Mouse (Mus musculus): ENCODE measurements at regions not wholly inside any gene's neighbourhood (a gene's known extent, or its start where the extent isn't known, plus 50 kb on each side); places are given as distances from the start of the nearest gene placed in this dataset.
A peak's percentile ranks its signal among the peaks of the same experiment; 100 is the strongest.

GRCm38 (mm10) chr1:13800460-13800859, 2292.7 kb downstream of the 4930444P10Rik start:
- TF ChIP-seq POLR2A (IDR thresholded peaks at IDR 0.05; ENCODE audit: borderline replicate concordance, insufficient read depth, low read length): no peak
- no peak for TF ChIP-seq CTCF (IDR thresholded peaks at IDR 0.05; ENCODE audit: borderline replicate concordance, insufficient read depth, low read depth, low read length)
- Histone ChIP-seq H3K27me3 (ENCODE audit: control insufficient read depth, insufficient read depth, low read length) (no peaks in the 10 kb centered on the region), H3K27ac (ENCODE audit: insufficient read depth, low read length) (no peak overlapping the region), H3K4me3 (replicated peaks; ENCODE audit: insufficient read depth, low read depth, low read length) (no peak overlapping the region), H3K4me1 (ENCODE audit: control insufficient read depth, insufficient read depth, low read length) (no peaks in the 10 kb centered on the region)
- DNase-seq: no peak
- WGBS: 79% methylated on average over 1 of the region's 1 CpGs

GRCm38 (mm10) chr1:13798848-13799247, 2294.3 kb downstream of the 4930444P10Rik start:
- no peak overlapping the region for H3K27ac ChIP-seq (ENCODE audit: insufficient read depth, low read length)
- 78% methylated on average over 1 of the region's 1 CpGs for WGBS
- no peaks in the 10 kb centered on the region for H3K4me1 ChIP-seq (ENCODE audit: control insufficient read depth, insufficient read depth, low read length)
- no peak for DNase-seq
- H3K4me3 ChIP-seq (replicated peaks; ENCODE audit: insufficient read depth, low read depth, low read length): no peak overlapping the region
- no peaks in the 10 kb centered on the region for H3K27me3 ChIP-seq (ENCODE audit: control insufficient read depth, insufficient read depth, low read length)
- TF ChIP-seq POLR2A (IDR thresholded peaks at IDR 0.05; ENCODE audit: borderline replicate concordance, insufficient read depth, low read length): no peak
- no peak for TF ChIP-seq CTCF (IDR thresholded peaks at IDR 0.05; ENCODE audit: borderline replicate concordance, insufficient read depth, low read depth, low read length)

- no peaks in the 10 kb centered on the region for H3K27me3 ChIP-seq (ENCODE audit: control insufficient read depth, insufficient read depth, low read length)
- no peaks in the 10 kb centered on the region for H3K4me1 ChIP-seq (ENCODE audit: control insufficient read depth, insufficient read depth, low read length)
- DNase-seq: no peak
- TF ChIP-seq CTCF (IDR thresholded peaks at IDR 0.05; ENCODE audit: borderline replicate concordance, insufficient read depth, low read depth, low read length) (no peak), POLR2A (IDR thresholded peaks at IDR 0.05; ENCODE audit: borderline replicate concordance, insufficient read depth, low read length) (no peak)
- H3K27ac ChIP-seq (ENCODE audit: insufficient read depth, low read length): no peak overlapping the region
- H3K4me3 ChIP-seq (replicated peaks; ENCODE audit: insufficient read depth, low read depth, low read length): no peak overlapping the region
These were observed 2297.9 kb downstream of the 4930444P10Rik start for GRCm38 (mm10) chr1:13795196-13795595.

GRCm38 (mm10) chr1:13789318-13790085, 2303.6 kb downstream of the 4930444P10Rik start:
- no peaks in the 10 kb centered on the region for H3K27me3 ChIP-seq (ENCODE audit: control insufficient read depth, insufficient read depth, low read length)
- H3K27ac ChIP-seq (ENCODE audit: insufficient read depth, low read length): no peak overlapping the region
- peak; percentile 53 to 70 for DNase-seq
- WGBS: 32% methylated on average over 13 of the region's 13 CpGs
- H3K4me1 ChIP-seq (ENCODE audit: control insufficient read depth, insufficient read depth, low read length): no peaks in the 10 kb centered on the region
- no peak overlapping the region for H3K4me3 ChIP-seq (replicated peaks; ENCODE audit: insufficient read depth, low read depth, low read length)
- TF ChIP-seq POLR2A (IDR thresholded peaks at IDR 0.05; ENCODE audit: borderline replicate concordance, insufficient read depth, low read length) (no peak), CTCF (IDR thresholded peaks at IDR 0.05; ENCODE audit: borderline replicate concordance, insufficient read depth, low read depth, low read length) (peak; percentile 91)

- 60% methylated on average over 2 of the region's 2 CpGs for WGBS
- Histone ChIP-seq H3K4me3 (replicated peaks; ENCODE audit: insufficient read depth, low read depth, low read length) (no peak overlapping the region), H3K27me3 (ENCODE audit: control insufficient read depth, insufficient read depth, low read length) (no peaks in the 10 kb centered on the region), H3K4me1 (ENCODE audit: control insufficient read depth, insufficient read depth, low read length) (no peaks in the 10 kb centered on the region), H3K27ac (ENCODE audit: insufficient read depth, low read length) (no peak overlapping the region)
- DNase-seq: no peak
- TF ChIP-seq CTCF (IDR thresholded peaks at IDR 0.05; ENCODE audit: borderline replicate concordance, insufficient read depth, low read depth, low read length) (no peak), POLR2A (IDR thresholded peaks at IDR 0.05; ENCODE audit: borderline replicate concordance, insufficient read depth, low read length) (no peak)
These were observed 2306.1 kb downstream of the 4930444P10Rik start for GRCm38 (mm10) chr1:13787016-13787415.

GRCm38 (mm10) chr1:13784396-13784795, 2308.7 kb downstream of the 4930444P10Rik start:
- Histone ChIP-seq H3K27ac (ENCODE audit: insufficient read depth, low read length) (no peak overlapping the region), H3K4me3 (replicated peaks; ENCODE audit: insufficient read depth, low read depth, low read length) (no peak overlapping the region), H3K4me1 (ENCODE audit: control insufficient read depth, insufficient read depth, low read length) (no peaks in the 10 kb centered on the region), H3K27me3 (ENCODE audit: control insufficient read depth, insufficient read depth, low read length) (no peaks in the 10 kb centered on the region)
- TF ChIP-seq POLR2A (IDR thresholded peaks at IDR 0.05; ENCODE audit: borderline replicate concordance, insufficient read depth, low read length) (no peak), CTCF (IDR thresholded peaks at IDR 0.05; ENCODE audit: borderline replicate concordance, insufficient read depth, low read depth, low read length) (peak; percentile 70)
- 6% methylated on average over 4 of the region's 4 CpGs for WGBS
- peak in 1 of 2 experiments; percentile 31 for DNase-seq

- Histone ChIP-seq H3K4me1 (ENCODE audit: control insufficient read depth, insufficient read depth, low read length) (no peaks in the 10 kb centered on the region), H3K4me3 (replicated peaks; ENCODE audit: insufficient read depth, low read depth, low read length) (no peak overlapping the region), H3K27me3 (ENCODE audit: control insufficient read depth, insufficient read depth, low read length) (no peaks in the 10 kb centered on the region), H3K27ac (ENCODE audit: insufficient read depth, low read length) (no peak overlapping the region)
- DNase-seq: no peak
- TF ChIP-seq POLR2A (IDR thresholded peaks at IDR 0.05; ENCODE audit: borderline replicate concordance, insufficient read depth, low read length): no peak
- TF ChIP-seq CTCF (IDR thresholded peaks at IDR 0.05; ENCODE audit: borderline replicate concordance, insufficient read depth, low read depth, low read length): no peak
- WGBS: 90% methylated on average over 3 of the region's 3 CpGs
These were observed 2310.5 kb downstream of the 4930444P10Rik start for GRCm38 (mm10) chr1:13782633-13783032.

- no peak for TF ChIP-seq CTCF (IDR thresholded peaks at IDR 0.05; ENCODE audit: borderline replicate concordance, insufficient read depth, low read depth, low read length)
- TF ChIP-seq POLR2A (IDR thresholded peaks at IDR 0.05; ENCODE audit: borderline replicate concordance, insufficient read depth, low read length): no peak
- no peak overlapping the region for H3K4me3 ChIP-seq (replicated peaks; ENCODE audit: insufficient read depth, low read depth, low read length)
- 18% methylated on average over 2 of the region's 2 CpGs for WGBS
- H3K4me1 ChIP-seq (ENCODE audit: control insufficient read depth, insufficient read depth, low read length): no peaks in the 10 kb centered on the region
- no peaks in the 10 kb centered on the region for H3K27me3 ChIP-seq (ENCODE audit: control insufficient read depth, insufficient read depth, low read length)
- DNase-seq: no peak
- H3K27ac ChIP-seq (ENCODE audit: insufficient read depth, low read length): no peak overlapping the region
These were observed 2321.0 kb downstream of the 4930444P10Rik start for GRCm38 (mm10) chr1:13772106-13772505.

Data from cerebellum, adult 2 months (tissue).